Mouse (Mus musculus) intestine, embryonic 14.5 days (tissue): ENCODE measurements around the gene Reep6. TPM values are rescaled to one million over a fixed set of nuclear protein-coding genes. Genes with fewer than 3 reads are reported as not detected.

Experiments
- ATAC-seq: fragments of 200-750 bp; cut with Nextera tagmentation; replicated peaks from 2 replicates; pipeline ENCODE4 v1.8.0; 2017; ENCODE audit warnings: low read depth, moderate number of reproducible peaks, moderate TSS enrichment, moderate library complexity; ENCODE audit not compliant: low FRiP score, low TSS enrichment
- DNase-seq: peaks from one replicate; pipeline ENCODE4 v3.0.0-alpha.2; 2018; ENCODE audit warnings: low spot score
- H3K27ac ChIP-seq: fragments of 300-500 bp; sonication (generic); 2 replicates; pipeline ENCODE4 v1.5.1; 2014; ENCODE audit warnings: low read depth, mild to moderate bottlenecking, control low read depth
- H3K27me3 ChIP-seq: fragments of 300-500 bp; sonication (generic); replicated peaks from 2 replicates; pipeline ENCODE4 v1.6.1; 2014; ENCODE audit warnings: low read length, control low read depth; ENCODE audit not compliant: control insufficient read depth, insufficient read depth
- H3K36me3 ChIP-seq: fragments of 300-500 bp; sonication (generic); 2 replicates; pipeline ENCODE4 v1.6.1; 2014; ENCODE audit warnings: low read length, control low read depth; ENCODE audit not compliant: control insufficient read depth, insufficient read depth
- H3K4me1 ChIP-seq: fragments of 300-500 bp; sonication (generic); replicated peaks from 2 replicates; pipeline ENCODE4 v1.6.1; 2014; ENCODE audit warnings: low read length, control low read depth, mixed read lengths; ENCODE audit not compliant: control insufficient read depth, insufficient read depth
- H3K4me2 ChIP-seq: fragments of 300-500 bp; sonication (generic); 2 replicates; pipeline ENCODE4 v1.6.1; 2014; ENCODE audit warnings: low read length
- H3K4me3 ChIP-seq: fragments of 300-500 bp; sonication (generic); 2 replicates; pipeline ENCODE4 v1.5.1; 2014; ENCODE audit warnings: low read depth, low read length, control low read depth, mixed read lengths
- H3K9ac ChIP-seq: fragments of 300-500 bp; sonication (generic); 2 replicates; pipeline ENCODE4 v1.6.1; 2014; ENCODE audit warnings: mild to moderate bottlenecking, low read length
- H3K9me3 ChIP-seq: fragments of 300-500 bp; sonication (generic); 2 replicates; pipeline ENCODE4 v1.6.1; 2016; ENCODE audit warnings: low read length, control low read depth; ENCODE audit not compliant: control insufficient read depth
- WGBS: fragments of 180-500 bp; shearing (Covaris S2); extraction: QIAGEN DNeasy Blood & Tissue Kit; methylation state at CpG from one replicate; pipeline ENCODE4 v1.1.7; 2014; 5-methylcytosine and 5-hydroxymethylcytosine counted together
- polyA plus RNA-seq: library from polyadenylated mRNA; unstranded; fragments of >200 nt; fragmentation: Nextera tagmentation; extraction: Ambion mirVana; gene quantifications from 2 replicates; pipeline ENCODE4 v1.2.1, GENCODE M21; 2014

The Reep6 gene
- polyA plus RNA-seq, 1 experiment from 2014 or later, result 58.1 TPM

DNA sequence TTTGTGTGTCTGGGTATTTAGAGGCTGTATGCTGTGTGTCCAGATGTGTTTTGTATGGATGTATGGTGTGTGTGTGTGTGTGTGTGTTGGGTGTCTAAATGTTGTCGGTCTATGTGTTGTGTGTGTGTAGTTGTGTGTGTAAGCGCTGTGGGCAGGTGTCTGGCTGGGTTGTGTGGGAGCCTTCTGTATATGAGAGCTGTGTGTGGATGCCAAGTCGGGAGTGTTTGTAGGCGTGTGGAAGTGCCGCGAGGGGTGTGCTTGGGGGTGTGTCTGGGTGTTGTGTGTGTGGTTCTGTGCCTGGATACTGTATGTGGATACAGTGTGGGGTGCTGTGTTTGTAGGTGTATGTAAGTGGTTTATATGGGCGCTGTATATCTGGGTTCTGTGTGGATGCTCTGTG lies 27.6 kb downstream of the Reep6 start:
- H3K9me3 ChIP-seq, result no peaks in the 10 kb centered on the region
- peaks cover 58% of the 10 kb centered on the region for H3K27me3 ChIP-seq
- no peak overlapping the region for H3K9ac ChIP-seq
- peak overlapping the region; percentile 40 for H3K4me2 ChIP-seq
- H3K27ac ChIP-seq, result no peak overlapping the region
- DNase-seq (no peak), ATAC-seq (peak; percentile 25; the same call in 1 of the 2 replicates)
- no peaks in the 10 kb centered on the region for H3K36me3 ChIP-seq
- H3K4me1 ChIP-seq, result peaks cover 10% of the 10 kb centered on the region; the same call in 1 of the 2 replicates
- no peak overlapping the region for H3K4me3 ChIP-seq
- WGBS, result 26% methylated on average over 7 of the region's 7 CpGs

DNA sequence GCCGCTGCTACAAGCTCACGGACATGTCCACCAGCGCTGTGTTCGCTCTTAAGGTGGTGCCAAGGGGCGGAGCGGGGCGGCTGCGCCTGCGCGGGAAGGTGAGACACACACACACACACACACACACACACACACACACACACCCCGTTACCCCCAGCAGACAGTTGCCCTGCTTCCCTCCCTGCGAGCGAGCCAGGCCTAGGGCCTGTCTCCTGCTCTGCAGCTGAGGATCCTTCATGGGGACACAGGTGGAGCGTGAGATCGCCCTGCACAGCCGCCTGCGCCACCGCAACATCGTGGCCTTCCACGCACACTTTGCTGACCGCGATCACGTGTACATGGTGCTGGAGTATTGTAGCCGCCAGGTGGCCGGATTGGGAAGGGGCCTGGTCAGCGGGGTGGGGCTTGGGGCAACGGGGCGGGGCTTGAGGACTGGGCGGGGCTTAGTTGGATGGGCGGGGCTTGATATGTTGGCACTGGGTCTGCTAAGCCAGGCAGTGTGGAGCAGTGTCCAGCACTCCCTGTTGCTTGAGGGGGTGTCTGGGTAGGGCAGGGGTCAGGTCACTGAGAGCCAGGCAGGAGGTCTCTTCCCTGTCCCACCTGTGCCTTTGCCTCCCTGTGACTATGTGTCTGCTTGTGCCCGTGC lies 28.4 kb downstream of the Reep6 start:
- Histone ChIP-seq H3K4me1 (peaks cover 10% of the 10 kb centered on the region; the same call in 1 of the 2 replicates), H3K27me3 (peaks cover 52% of the 10 kb centered on the region), H3K9ac (no peak overlapping the region), H3K36me3 (no peaks in the 10 kb centered on the region), H3K27ac (no peak overlapping the region), H3K4me2 (peak overlapping the region; percentile 40), H3K9me3 (no peaks in the 10 kb centered on the region), H3K4me3 (peak overlapping the region; percentile 25)
- WGBS, result 6% methylated on average over 31 of the region's 31 CpGs
- ATAC-seq (peak; percentile 59), DNase-seq (no peak)

DNA sequence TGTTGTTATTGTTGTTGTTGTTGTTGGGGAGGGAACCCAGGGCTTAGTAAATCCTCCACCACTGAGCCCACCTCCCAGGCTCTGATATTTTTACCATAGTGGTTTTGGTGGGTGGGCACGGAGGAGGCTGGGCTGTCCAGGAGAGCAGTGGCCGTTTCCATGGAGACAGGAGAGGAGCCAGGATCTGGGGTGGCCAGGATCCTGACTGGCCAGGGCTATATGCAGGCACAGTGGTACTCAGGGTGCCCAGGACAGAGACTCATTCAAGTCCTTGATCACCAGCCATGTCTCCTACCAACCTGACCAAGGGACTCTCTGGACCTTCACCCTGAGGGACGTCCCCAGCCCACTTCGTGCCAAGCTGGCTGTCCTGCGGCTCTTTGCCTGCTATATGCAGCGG lies 34.0 kb downstream of the Reep6 start:
- 49% methylated on average over 6 of the region's 6 CpGs for WGBS
- H3K4me1 ChIP-seq, result no peaks in the 10 kb centered on the region

DNA sequence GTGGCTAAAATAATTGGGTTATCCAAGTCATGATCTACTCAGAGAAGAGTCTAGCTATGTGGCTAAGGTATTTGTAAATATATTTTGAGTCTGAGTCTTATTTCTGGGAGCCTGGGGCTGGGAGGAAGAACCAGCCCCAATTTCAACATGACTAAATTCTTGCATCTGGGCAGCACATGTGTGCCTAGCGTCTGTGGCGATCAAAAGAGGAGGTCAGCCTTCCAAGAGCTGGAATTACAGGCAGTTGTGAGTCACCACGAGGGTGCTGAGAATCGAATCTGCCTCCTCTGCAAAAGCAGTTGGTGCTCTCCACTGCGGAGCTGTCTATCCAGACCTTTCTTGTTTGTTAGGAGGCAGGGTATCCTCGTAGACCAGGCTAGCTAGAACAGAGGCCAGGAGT lies 36.0 kb downstream of the Reep6 start:
- DNase-seq (no peak), ATAC-seq (no peak)
- no peak overlapping the region for H3K9ac ChIP-seq
- no peak overlapping the region for H3K4me2 ChIP-seq
- no peak overlapping the region for H3K27ac ChIP-seq
- H3K27me3 ChIP-seq, result peaks cover 7% of the 10 kb centered on the region; the same call in 1 of the 2 replicates
- no peaks in the 10 kb centered on the region for H3K36me3 ChIP-seq
- WGBS, result 67% methylated on average over 6 of the region's 6 CpGs
- H3K4me3 ChIP-seq, result no peak overlapping the region
- H3K4me1 ChIP-seq, result no peaks in the 10 kb centered on the region
- no peaks in the 10 kb centered on the region for H3K9me3 ChIP-seq

More for the DNA sequence above, 34.0 kb downstream of the Reep6 start:
- no peak overlapping the region for H3K4me3 ChIP-seq
- H3K27ac ChIP-seq, result no peak overlapping the region
- ATAC-seq (no peak), DNase-seq (no peak)
- no peak overlapping the region for H3K9ac ChIP-seq
- no peaks in the 10 kb centered on the region for H3K9me3 ChIP-seq
- H3K4me2 ChIP-seq, result no peak overlapping the region
- H3K36me3 ChIP-seq, result no peaks in the 10 kb centered on the region
- H3K27me3 ChIP-seq, result peaks cover 14% of the 10 kb centered on the region

DNA sequence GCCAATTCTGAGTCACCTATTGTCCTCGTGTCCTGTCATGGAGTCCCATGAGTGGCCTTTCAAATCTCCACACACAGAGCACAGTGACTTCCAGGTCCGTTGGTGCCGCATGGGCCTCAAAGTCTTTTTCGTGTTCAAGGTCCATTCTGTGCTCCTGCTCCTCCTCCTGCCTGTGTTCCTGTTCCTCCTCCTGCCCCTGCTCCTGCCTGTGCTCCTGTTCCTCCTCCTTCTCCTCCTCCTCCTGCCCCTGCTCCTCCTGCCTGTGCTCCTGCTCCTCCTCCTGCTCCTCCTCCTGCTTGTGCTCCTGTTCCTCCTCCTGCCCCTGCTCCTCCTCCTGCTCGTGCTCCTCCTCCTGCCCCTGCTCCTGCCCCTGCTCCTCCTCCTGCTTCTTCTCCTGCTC lies 38.2 kb downstream of the Reep6 start:
- DNase-seq, result no peak
- Histone ChIP-seq H3K27me3 (peaks cover 7% of the 10 kb centered on the region; the same call in 1 of the 2 replicates), H3K36me3 (no peaks in the 10 kb centered on the region), H3K9me3 (no peaks in the 10 kb centered on the region), H3K9ac (no peak overlapping the region), H3K4me1 (peaks cover 4% of the 10 kb centered on the region; the same call in 1 of the 2 replicates), H3K27ac (no peak overlapping the region), H3K4me3 (no peak overlapping the region), H3K4me2 (no peak overlapping the region)
- ATAC-seq, result no peak
- WGBS, result 57% methylated on average over 5 of the region's 5 CpGs

DNA sequence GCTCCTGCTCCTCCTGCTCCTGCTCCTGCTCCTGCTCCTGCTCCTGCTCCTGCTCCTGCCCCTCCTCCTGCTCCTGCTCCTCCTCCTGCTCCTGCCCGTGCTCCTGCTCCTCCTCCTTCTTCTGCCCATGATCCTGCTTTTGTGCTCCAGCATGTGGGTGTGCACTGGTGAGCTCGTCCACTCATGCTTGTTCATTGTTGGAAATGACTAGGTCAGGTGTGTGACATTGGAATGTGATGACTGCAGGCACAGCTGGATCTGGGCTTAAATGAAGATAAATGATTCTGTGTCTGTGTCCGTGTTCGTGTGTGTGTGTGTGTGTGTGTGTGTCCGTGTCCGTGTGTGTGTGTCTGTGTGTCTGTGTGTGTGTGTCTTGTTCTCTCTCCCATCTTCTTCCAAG lies 38.6 kb downstream of the Reep6 start:
- H3K27me3 ChIP-seq, result peaks cover 7% of the 10 kb centered on the region; the same call in 1 of the 2 replicates
- H3K36me3 ChIP-seq, result no peaks in the 10 kb centered on the region
- no peak overlapping the region for H3K9ac ChIP-seq
- no peak overlapping the region for H3K4me2 ChIP-seq
- no peak overlapping the region for H3K4me3 ChIP-seq
- 90% methylated on average over 6 of the region's 6 CpGs for WGBS
- no peak overlapping the region for H3K27ac ChIP-seq
- ATAC-seq, result no peak
- peaks cover 4% of the 10 kb centered on the region; the same call in 1 of the 2 replicates for H3K4me1 ChIP-seq
- DNase-seq, result no peak
- no peaks in the 10 kb centered on the region for H3K9me3 ChIP-seq

DNA sequence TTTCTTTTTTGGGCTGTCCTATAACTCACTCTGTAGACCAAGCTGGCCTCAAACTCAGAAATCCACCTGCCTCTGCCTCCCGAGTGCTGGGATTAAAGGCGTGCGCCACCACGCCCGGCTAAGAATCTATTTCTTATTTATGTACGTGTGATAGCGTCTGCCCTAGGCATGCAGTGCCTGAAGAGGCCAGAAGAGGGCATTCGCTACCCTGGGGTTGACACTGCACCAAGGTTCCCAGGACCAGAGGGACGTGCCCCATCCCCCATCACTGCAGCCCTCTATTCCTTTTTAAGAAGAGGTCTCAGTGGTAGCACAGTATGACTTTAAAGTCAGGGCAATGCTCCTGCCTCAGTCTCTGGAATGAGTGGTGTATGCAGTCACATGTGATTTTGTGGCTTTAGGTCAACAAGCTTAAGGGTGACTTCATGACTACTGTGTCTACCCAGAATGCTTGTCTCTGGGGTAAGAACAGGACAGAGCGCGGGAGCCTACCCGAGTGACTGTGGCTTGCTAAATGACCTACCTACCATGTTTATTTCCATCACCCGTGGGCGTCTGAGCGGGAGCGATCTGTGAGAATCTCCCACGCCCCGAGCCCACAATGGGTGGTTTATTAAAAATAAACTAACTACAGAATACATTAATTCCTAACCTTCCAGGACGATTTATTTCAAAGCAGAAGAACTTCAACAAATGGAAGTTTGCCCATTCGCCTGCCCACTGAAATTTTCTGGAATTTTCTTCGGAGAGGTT lies 40.4 kb downstream of the Reep6 start:
- no peak overlapping the region for H3K27ac ChIP-seq
- no peak overlapping the region for H3K4me2 ChIP-seq
- no peaks in the 10 kb centered on the region for H3K9me3 ChIP-seq
- 78% methylated on average over 21 of the region's 21 CpGs for WGBS
- DNase-seq, result no peak
- no peaks in the 10 kb centered on the region for H3K36me3 ChIP-seq
- no peaks in the 10 kb centered on the region for H3K27me3 ChIP-seq
- no peak overlapping the region for H3K4me3 ChIP-seq
- H3K9ac ChIP-seq, result no peak overlapping the region
- peaks cover 4% of the 10 kb centered on the region; the same call in 1 of the 2 replicates for H3K4me1 ChIP-seq
- no peak for ATAC-seq

DNA sequence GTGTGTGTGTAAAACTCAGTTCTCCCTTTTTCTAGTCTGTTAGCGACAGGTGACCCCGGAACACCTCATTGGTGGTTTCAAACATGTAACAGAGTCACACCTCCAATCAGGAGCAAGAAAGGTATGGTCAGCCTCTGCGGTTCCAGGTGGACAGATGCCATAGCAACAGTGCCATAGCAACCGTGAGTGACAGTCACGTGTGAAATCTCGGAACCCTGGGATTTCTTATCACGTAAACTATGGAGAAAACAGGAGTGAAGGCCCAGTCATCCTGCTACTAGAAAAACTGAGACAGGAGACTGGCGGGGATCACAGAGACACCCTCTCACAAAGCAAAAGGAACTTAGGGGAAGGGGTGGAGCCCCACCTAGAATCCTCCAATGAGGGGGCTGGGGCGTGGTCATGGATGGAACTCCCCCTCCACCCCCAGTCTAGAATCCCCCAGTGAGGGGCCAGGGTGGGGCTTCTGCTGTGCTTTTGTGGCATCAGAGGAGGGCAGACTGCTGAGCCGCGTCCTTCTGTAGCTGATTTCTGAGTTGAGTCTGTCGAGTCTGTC lies 41.7 kb downstream of the Reep6 start:
- Histone ChIP-seq H3K9ac (peak overlapping the region; percentile 22; the same call in 1 of the 2 replicates), H3K27me3 (no peaks in the 10 kb centered on the region), H3K9me3 (no peaks in the 10 kb centered on the region), H3K4me3 (peak overlapping the region; percentile 13; the same call in 1 of the 2 replicates), H3K4me1 (peaks cover 4% of the 10 kb centered on the region; the same call in 1 of the 2 replicates), H3K36me3 (no peaks in the 10 kb centered on the region), H3K27ac (no peak overlapping the region), H3K4me2 (peak overlapping the region; percentile 38)
- DNase-seq, result peak; percentile 73
- ATAC-seq, result 0 out of 2 replicates have a peak, but pooled peaks have one; percentile 42
- 4% methylated on average over 12 of the region's 12 CpGs for WGBS
